Mouse (Mus musculus) neural tube, embryonic 13.5 days (tissue): ENCODE results near the gene Memo1. TPM values are rescaled to one million over a fixed set of nuclear protein-coding genes. Genes with fewer than 3 reads are reported as not detected.
"Not testable (repeated sequence)": the region's sequence is repeated elsewhere in the genome, so short reads cannot be mapped to it uniquely, and the experiment has no call there.

ENCODE experiments used
- ATAC-seq: fragments of 200-750 bp; cut with Nextera tagmentation; 2 replicates; pipeline ENCODE4 v1.8.0; 2017; ENCODE audit warnings: low read depth, mild to moderate bottlenecking, moderate TSS enrichment, moderate library complexity
- H3K27ac ChIP-seq: fragments of 300-500 bp; sonication (generic); replicated peaks from 2 replicates; pipeline ENCODE4 v1.5.1; 2015; ENCODE audit warnings: moderate library complexity, mild to moderate bottlenecking, inconsistent platforms
- H3K27me3 ChIP-seq: fragments of 300-500 bp; sonication (generic); 2 replicates; pipeline ENCODE4 v1.6.1; 2015; ENCODE audit warnings: mild to moderate bottlenecking, inconsistent platforms
- H3K36me3 ChIP-seq: fragments of 300-500 bp; sonication (generic); 2 replicates; pipeline ENCODE4 v1.6.1; 2015; ENCODE audit warnings: mild to moderate bottlenecking, inconsistent platforms
- H3K4me1 ChIP-seq: fragments of 300-500 bp; sonication (generic); replicated peaks from 2 replicates; pipeline ENCODE4 v1.6.1; 2015; ENCODE audit warnings: inconsistent platforms
- H3K4me2 ChIP-seq: fragments of 300-500 bp; sonication (generic); 2 replicates; pipeline ENCODE4 v1.6.1; 2015; ENCODE audit warnings: inconsistent platforms, mild to moderate bottlenecking, moderate library complexity
- H3K4me3 ChIP-seq: fragments of 300-500 bp; sonication (generic); 2 replicates; pipeline ENCODE4 v1.5.1; 2015; ENCODE audit warnings: mild to moderate bottlenecking, inconsistent platforms
- H3K9ac ChIP-seq: fragments of 300-500 bp; sonication (generic); 2 replicates; pipeline ENCODE4 v1.6.1; 2015; ENCODE audit warnings: moderate library complexity, mild to moderate bottlenecking, inconsistent platforms
- H3K9me3 ChIP-seq: fragments of 300-500 bp; sonication (generic); 2 replicates; pipeline ENCODE4 v1.6.1; 2016; ENCODE audit warnings: inconsistent platforms
- WGBS: fragments of 180-500 bp; shearing (Covaris S2); methylation state at CpG from one replicate; pipeline ENCODE4 v1.1.7; 2015; 5-methylcytosine and 5-hydroxymethylcytosine counted together
- polyA plus RNA-seq: library from polyadenylated mRNA; unstranded; fragments of >200 nt; fragmentation: Nextera tagmentation; extraction: Ambion mirVana; gene quantifications from 2 replicates; pipeline ENCODE4 v1.2.1, GENCODE M21; 2015

Memo1 gene
- 64.8 and 67.3 TPM in 2 replicates for polyA plus RNA-seq

- no peaks in the 10 kb centered on the region for H3K9me3 ChIP-seq
- peak within 1 kb of the TSS; percentile 93 for H3K27ac ChIP-seq
- peak within 1 kb of the TSS; percentile 91 for H3K4me3 ChIP-seq
- peak within 1 kb of the TSS; percentile 74 for H3K4me2 ChIP-seq
- WGBS: under 1% methylated on average over 38 of the region's 110 CpGs
- no peaks in the 10 kb centered on the region for H3K27me3 ChIP-seq
- H3K4me1 ChIP-seq: peaks cover 30% of the 10 kb centered on the region
- H3K36me3 ChIP-seq: peaks cover 13% of the 10 kb centered on the region
- peak; percentile 92 for ATAC-seq
- peak within 1 kb of the TSS; percentile 96 for H3K9ac ChIP-seq
These were observed at the start of gene Memo1 for GRCm38 (mm10) chr17:74295026-74295970. TSS of gene Memo1 (minus strand) at chr17:74295521.

- Histone ChIP-seq H3K9me3 (no peaks in the 10 kb centered on the region), H3K36me3 (peaks cover 15% of the 10 kb centered on the region; the same call in 1 of the 2 replicates), H3K9ac (peak overlapping the region; percentile 94), H3K4me1 (peaks cover 42% of the 10 kb centered on the region), H3K27ac (no peak overlapping the region), H3K4me3 (peak overlapping the region; percentile 83), H3K4me2 (peak overlapping the region; percentile 68), H3K27me3 (no peaks in the 10 kb centered on the region)
- no peak for ATAC-seq
- 37% methylated on average over 5 of the region's 5 CpGs for WGBS
These were observed 45.8 kb upstream of the Memo1 start for GRCm38 (mm10) chr17:74341151-74341550.

GRCm38 (mm10) chr17:74338937-74339804, 43.9 kb upstream of the Memo1 start, which contains the start of gene Spast:
TSS of gene Spast (plus strand) at chr17:74338987.
- Histone ChIP-seq H3K27ac (peak within 1 kb of the TSS; percentile 99), H3K9ac (peak within 1 kb of the TSS; percentile 94), H3K36me3 (peaks cover 10% of the 10 kb centered on the region; the same call in 1 of the 2 replicates), H3K4me1 (peaks cover 42% of the 10 kb centered on the region), H3K27me3 (no peaks in the 10 kb centered on the region), H3K4me2 (peak within 1 kb of the TSS; percentile 68), H3K4me3 (peak within 1 kb of the TSS; percentile 83), H3K9me3 (no peaks in the 10 kb centered on the region)
- WGBS: under 1% methylated on average over 74 of the region's 90 CpGs
- peak; percentile 76 for ATAC-seq

GRCm38 (mm10) chr17:74338225-74338931, 43.1 kb upstream of the Memo1 start:
- Histone ChIP-seq H3K27ac (peak overlapping the region; percentile 99), H3K9ac (peak overlapping the region; percentile 94), H3K4me2 (peak overlapping the region; percentile 68), H3K9me3 (no peaks in the 10 kb centered on the region), H3K27me3 (no peaks in the 10 kb centered on the region), H3K36me3 (peaks cover 6% of the 10 kb centered on the region; the same call in 1 of the 2 replicates), H3K4me1 (peaks cover 42% of the 10 kb centered on the region), H3K4me3 (peak overlapping the region; percentile 83)
- peak; percentile 92 for ATAC-seq
- under 1% methylated on average over 37 of the region's 50 CpGs for WGBS

- H3K27me3 ChIP-seq: no peaks in the 10 kb centered on the region
- no peak overlapping the region for H3K4me2 ChIP-seq
- H3K9ac ChIP-seq: no peak overlapping the region
- H3K36me3 ChIP-seq: no peaks in the 10 kb centered on the region
- 82% methylated on average over 9 of the region's 9 CpGs for WGBS
- H3K4me1 ChIP-seq: no peaks in the 10 kb centered on the region
- no peak for ATAC-seq
- H3K27ac ChIP-seq: no peak overlapping the region
- H3K4me3 ChIP-seq: no peak overlapping the region
- no peaks in the 10 kb centered on the region for H3K9me3 ChIP-seq
These were observed 35.8 kb upstream of the Memo1 start for GRCm38 (mm10) chr17:74331049-74331676.

GRCm38 (mm10) chr17:74328146-74328545, 32.8 kb upstream of the Memo1 start:
- not testable (repeated sequence) for H3K36me3 ChIP-seq, H3K4me1 ChIP-seq, H3K4me3 ChIP-seq, H3K9ac ChIP-seq, ATAC-seq, H3K9me3 ChIP-seq, H3K27me3 ChIP-seq, H3K4me2 ChIP-seq, H3K27ac ChIP-seq
- 42% methylated on average over 2 of the region's 2 CpGs for WGBS

GRCm38 (mm10) chr17:74327195-74327594, 31.9 kb upstream of the Memo1 start:
- not testable (repeated sequence) for ATAC-seq
- 85% methylated on average over 7 of the region's 7 CpGs for WGBS

GRCm38 (mm10) chr17:74323844-74324243, 28.5 kb upstream of the Memo1 start, which contains the start of gene Dpy30:
TSS of gene Dpy30 (minus strand) at chr17:74323944.
- Histone ChIP-seq H3K36me3 (no peaks in the 10 kb centered on the region), H3K9ac (no peak within 1 kb of the TSS), H3K27me3 (no peaks in the 10 kb centered on the region), H3K4me1 (no peaks in the 10 kb centered on the region), H3K4me3 (no peak within 1 kb of the TSS), H3K27ac (no peak within 1 kb of the TSS), H3K4me2 (no peak within 1 kb of the TSS), H3K9me3 (no peaks in the 10 kb centered on the region)
- 84% methylated on average over 2 of the region's 2 CpGs for WGBS
- ATAC-seq: no peak

More at GRCm38 (mm10) chr17:74327195-74327594, 31.9 kb upstream of the Memo1 start:
- not testable (repeated sequence) for H3K9ac ChIP-seq, H3K27ac ChIP-seq, H3K4me2 ChIP-seq, H3K27me3 ChIP-seq, H3K4me3 ChIP-seq, H3K9me3 ChIP-seq, H3K36me3 ChIP-seq, H3K4me1 ChIP-seq

- Histone ChIP-seq H3K4me1 (no peaks in the 10 kb centered on the region), H3K27me3 (no peaks in the 10 kb centered on the region), H3K9me3 (no peaks in the 10 kb centered on the region), H3K36me3 (no peaks in the 10 kb centered on the region), H3K4me2 (no peak overlapping the region), H3K27ac (no peak overlapping the region), H3K9ac (no peak overlapping the region), H3K4me3 (no peak overlapping the region)
- WGBS: 51% methylated on average over 5 of the region's 5 CpGs
- ATAC-seq: no peak
These were observed 27.2 kb upstream of the Memo1 start for GRCm38 (mm10) chr17:74322400-74323054.

GRCm38 (mm10) chr17:74318721-74319120, 23.4 kb upstream of the Memo1 start:
- no peak overlapping the region for H3K4me3 ChIP-seq
- H3K36me3 ChIP-seq: peaks cover 5% of the 10 kb centered on the region; the same call in 1 of the 2 replicates
- ATAC-seq: no peak
- 92% methylated on average over 6 of the region's 6 CpGs for WGBS
- no peaks in the 10 kb centered on the region for H3K27me3 ChIP-seq
- H3K27ac ChIP-seq: no peak overlapping the region
- H3K9me3 ChIP-seq: no peaks in the 10 kb centered on the region
- peaks cover 25% of the 10 kb centered on the region for H3K4me1 ChIP-seq
- no peak overlapping the region for H3K9ac ChIP-seq
- no peak overlapping the region for H3K4me2 ChIP-seq
